Mouse (Mus musculus) forebrain, embryonic 10.5 days (tissue): ENCODE measurements at regions not wholly inside any gene's neighbourhood (a gene's known extent, or its start where the extent isn't known, plus 50 kb on each side); places are given as distances from the start of the nearest gene placed in this dataset.
A peak's percentile ranks its signal among the peaks of the same experiment; 100 is the strongest.
"Not testable (repeated sequence)": the region's sequence is repeated elsewhere in the genome, so short reads cannot be mapped to it uniquely, and the experiment has no call there.

Source experiments
- DNase-seq: peaks from one replicate; pipeline ENCODE4 v3.0.0-alpha.2; 2017; ENCODE audit warnings: low spot score; ENCODE audit errors: extremely low spot score
- H3K27ac ChIP-seq: fragments of 300-500 bp; sonication (generic); 2 replicates; pipeline ENCODE4 v1.5.1; 2016; ENCODE audit warnings: mild to moderate bottlenecking
- H3K27me3 ChIP-seq: fragments of 300-500 bp; sonication (generic); 2 replicates; pipeline ENCODE4 v1.6.1; 2016; ENCODE audit warnings: mild to moderate bottlenecking; ENCODE audit not compliant: poor library complexity, severe bottlenecking
- H3K36me3 ChIP-seq: fragments of 300-500 bp; sonication (generic); replicated peaks from 2 replicates; pipeline ENCODE4 v1.6.1; 2016; ENCODE audit warnings: mild to moderate bottlenecking, moderate library complexity
- H3K4me1 ChIP-seq: fragments of 300-500 bp; sonication (generic); 2 replicates; pipeline ENCODE4 v1.6.1; 2016
- H3K4me3 ChIP-seq: fragments of 300-500 bp; sonication (generic); 2 replicates; pipeline ENCODE4 v1.5.1; 2016; ENCODE audit warnings: mild to moderate bottlenecking, moderate library complexity
- H3K9me3 ChIP-seq: fragments of 300-500 bp; sonication (generic); 2 replicates; pipeline ENCODE4 v1.6.1; 2016; ENCODE audit warnings: mild to moderate bottlenecking, moderate library complexity
- WGBS: fragments of 180-500 bp; shearing (Covaris S2); methylation state at CpG from one replicate; pipeline ENCODE4 v1.1.7; 2016; 5-methylcytosine and 5-hydroxymethylcytosine counted together

GRCm38 (mm10) chr13:99695874-99696558 is 179.7 kb upstream of the Map1b start:
- DNase-seq: no peak
- Histone ChIP-seq H3K36me3 (no peaks in the 10 kb centered on the region), H3K9me3 (no peaks in the 10 kb centered on the region), H3K4me3 (no peak overlapping the region), H3K27ac (peak overlapping the region; percentile 40; the same call in 1 of the 2 replicates), H3K27me3 (no peaks in the 10 kb centered on the region), H3K4me1 (peaks cover 12% of the 10 kb centered on the region)
- 69% methylated on average over 7 of the region's 7 CpGs for WGBS

GRCm38 (mm10) chr13:99679934-99680333 is 163.6 kb upstream of the Map1b start:
- DNase-seq: no peak
- no peak overlapping the region for H3K27ac ChIP-seq
- peaks cover 14% of the 10 kb centered on the region for H3K9me3 ChIP-seq
- 92% methylated on average over 3 of the region's 3 CpGs for WGBS
- peaks cover 24% of the 10 kb centered on the region for H3K4me1 ChIP-seq
- no peak overlapping the region for H3K4me3 ChIP-seq
- no peaks in the 10 kb centered on the region for H3K27me3 ChIP-seq
- H3K36me3 ChIP-seq: no peaks in the 10 kb centered on the region

- no peak overlapping the region for H3K4me3 ChIP-seq
- WGBS: 53% methylated on average over 2 of the region's 2 CpGs
- H3K27ac ChIP-seq: no peak overlapping the region
- no peak for DNase-seq
- H3K9me3 ChIP-seq: peaks cover 14% of the 10 kb centered on the region
- peaks cover 24% of the 10 kb centered on the region for H3K4me1 ChIP-seq
- H3K36me3 ChIP-seq: no peaks in the 10 kb centered on the region
- H3K27me3 ChIP-seq: no peaks in the 10 kb centered on the region
These were observed 163.1 kb upstream of the Map1b start for GRCm38 (mm10) chr13:99679430-99679829.

- H3K36me3 ChIP-seq: no peaks in the 10 kb centered on the region
- H3K27me3 ChIP-seq: no peaks in the 10 kb centered on the region
- no peak for DNase-seq
- no peak overlapping the region for H3K4me3 ChIP-seq
- H3K4me1 ChIP-seq: peaks cover 31% of the 10 kb centered on the region
- WGBS: 6% methylated on average over 1 of the region's 1 CpGs
- H3K9me3 ChIP-seq: peaks cover 14% of the 10 kb centered on the region
- H3K27ac ChIP-seq: peak overlapping the region; percentile 65
These were observed 160.1 kb upstream of the Map1b start for GRCm38 (mm10) chr13:99676393-99676792.

GRCm38 (mm10) chr13:99675951-99676350 is 159.6 kb upstream of the Map1b start:
- Histone ChIP-seq H3K27ac (peak overlapping the region; percentile 65), H3K9me3 (peaks cover 14% of the 10 kb centered on the region), H3K36me3 (no peaks in the 10 kb centered on the region), H3K27me3 (no peaks in the 10 kb centered on the region), H3K4me1 (peaks cover 36% of the 10 kb centered on the region), H3K4me3 (no peak overlapping the region)
- 64% methylated on average over 5 of the region's 5 CpGs for WGBS
- DNase-seq: no peak

GRCm38 (mm10) chr13:99672714-99673113 is 156.4 kb upstream of the Map1b start:
- Histone ChIP-seq H3K27me3 (no peaks in the 10 kb centered on the region), H3K36me3 (no peaks in the 10 kb centered on the region), H3K4me1 (peaks cover 48% of the 10 kb centered on the region), H3K4me3 (no peak overlapping the region), H3K9me3 (peaks cover 3% of the 10 kb centered on the region; the same call in 1 of the 2 replicates), H3K27ac (no peak overlapping the region)
- DNase-seq: no peak
- 85% methylated on average over 1 of the region's 1 CpGs for WGBS

GRCm38 (mm10) chr13:99671747-99672146 is 155.4 kb upstream of the Map1b start:
- no peak overlapping the region for H3K4me3 ChIP-seq
- H3K27me3 ChIP-seq: no peaks in the 10 kb centered on the region
- no peaks in the 10 kb centered on the region for H3K36me3 ChIP-seq
- WGBS: 78% methylated on average over 10 of the region's 10 CpGs
- no peak for DNase-seq
- 0 out of 2 replicates have a peak overlapping the region, but pooled peaks have one; percentile 52 for H3K27ac ChIP-seq
- H3K4me1 ChIP-seq: peaks cover 47% of the 10 kb centered on the region
- H3K9me3 ChIP-seq: no peaks in the 10 kb centered on the region

GRCm38 (mm10) chr13:99669987-99670534 is 153.7 kb upstream of the Map1b start:
- H3K9me3 ChIP-seq: no peaks in the 10 kb centered on the region
- WGBS: 88% methylated on average over 8 of the region's 8 CpGs
- H3K27me3 ChIP-seq: no peaks in the 10 kb centered on the region
- H3K4me1 ChIP-seq: peaks cover 32% of the 10 kb centered on the region
- H3K36me3 ChIP-seq: no peaks in the 10 kb centered on the region
- H3K4me3 ChIP-seq: no peak overlapping the region
- no peak overlapping the region for H3K27ac ChIP-seq
- no peak for DNase-seq

- no peaks in the 10 kb centered on the region for H3K27me3 ChIP-seq
- no peak for DNase-seq
- peak overlapping the region; percentile 71 for H3K27ac ChIP-seq
- 56% methylated on average over 8 of the region's 8 CpGs for WGBS
- no peak overlapping the region for H3K4me3 ChIP-seq
- no peaks in the 10 kb centered on the region for H3K9me3 ChIP-seq
- no peaks in the 10 kb centered on the region for H3K36me3 ChIP-seq
- H3K4me1 ChIP-seq: peaks cover 37% of the 10 kb centered on the region
These were observed 152.3 kb upstream of the Map1b start for GRCm38 (mm10) chr13:99668613-99669012.

- Histone ChIP-seq H3K4me3 (no peak overlapping the region), H3K36me3 (no peaks in the 10 kb centered on the region), H3K27me3 (no peaks in the 10 kb centered on the region), H3K27ac (no peak overlapping the region), H3K9me3 (no peaks in the 10 kb centered on the region), H3K4me1 (peaks cover 27% of the 10 kb centered on the region)
- 84% methylated on average over 7 of the region's 7 CpGs for WGBS
- DNase-seq: no peak
These were observed 149.7 kb upstream of the Map1b start for GRCm38 (mm10) chr13:99666086-99666485.

GRCm38 (mm10) chr13:99663422-99663821 is 147.1 kb upstream of the Map1b start:
- H3K27ac ChIP-seq, H3K9me3 ChIP-seq, DNase-seq, H3K4me3 ChIP-seq, H3K27me3 ChIP-seq, H3K36me3 ChIP-seq: not testable (repeated sequence)
- peaks cover 13% of the 10 kb centered on the region for H3K4me1 ChIP-seq
- WGBS: 91% methylated on average over 12 of the region's 12 CpGs

GRCm38 (mm10) chr13:99647661-99648204 is 131.4 kb upstream of the Map1b start:
- Histone ChIP-seq H3K4me1 (peaks cover 22% of the 10 kb centered on the region), H3K27ac (no peak overlapping the region), H3K36me3 (no peaks in the 10 kb centered on the region), H3K4me3 (no peak overlapping the region), H3K9me3 (no peaks in the 10 kb centered on the region), H3K27me3 (no peaks in the 10 kb centered on the region)
- WGBS: 79% methylated on average over 6 of the region's 6 CpGs
- no peak for DNase-seq

- DNase-seq: no peak
- Histone ChIP-seq H3K27me3 (no peaks in the 10 kb centered on the region), H3K4me1 (peaks cover 34% of the 10 kb centered on the region), H3K36me3 (no peaks in the 10 kb centered on the region), H3K27ac (no peak overlapping the region), H3K9me3 (no peaks in the 10 kb centered on the region), H3K4me3 (no peak overlapping the region)
- 82% methylated on average over 1 of the region's 1 CpGs for WGBS
These were observed 128.4 kb upstream of the Map1b start for GRCm38 (mm10) chr13:99644771-99645170.
